9 mouse cellular contexts compared by ENCODE assay signal in genomic region chr9:111070546-111070961, GRCm38 (mm10). TPM values are rescaled to one million over a fixed set of nuclear protein-coding genes. Genes with fewer than 3 reads are reported as not detected.
A peak's percentile ranks its signal among the peaks of the same experiment; 100 is the strongest.
DNase-seq lines count a peak whose midpoint lies in the region; ATAC-seq and TF ChIP-seq lines count a peak whose summit lies in the region.
"Had no signal": no experiment of that assay in that cellular context is flagged by ENCODE, and none has a peak within 500 bp of the region (broad histone marks: within the 10 kb centered on the region; RNA-seq: fewer than 3 reads in every experiment).

No protein-coding gene starts in this region.

- no peak overlapping the region for H3K27ac ChIP-seq in heart, adult 2 months
- no peak overlapping the region for H3K27ac ChIP-seq in bone marrow macrophage, adult 2 months (ENCODE audit: insufficient read depth, low read depth, low read length)
- no peak overlapping the region for H3K27ac ChIP-seq in heart, embryonic 11.5 days (ENCODE audit: low read depth, low read length)
- no peak overlapping the region for H3K27ac ChIP-seq in limb, embryonic 11.5 days (replicated peaks; ENCODE audit: low read depth, low read length)
- H3K27ac ChIP-seq: limb, embryonic 15.5 days had no signal

- peak; percentile 57 for ATAC-seq in CD4-positive, CD25-positive, alpha-beta regulatory T cell, adult 4 months
- ATAC-seq in heart, embryonic 11.5 days (replicated peaks; ENCODE audit: insufficient number of reproducible peaks, low FRiP score, low TSS enrichment): peak; percentile 35; the same call in 1 of the 2 replicates
- peak; percentile 71 for ATAC-seq in limb, embryonic 11.5 days (ENCODE audit: insufficient number of reproducible peaks, low FRiP score, low TSS enrichment, low read depth)
- peak; percentile 77 for ATAC-seq in monocyte, adult 5-6 weeks (replicated peaks; ENCODE audit: insufficient number of reproducible peaks, low FRiP score, low TSS enrichment, poor library complexity, severe bottlenecking)

- intact Hi-C loops in heart, adult 2 months (cut with DNase I): loop anchor here (10.0 kb wide), 1 partner anchor 286 kb away; no protein-coding TSS in a partner anchor

- WGBS in heart, adult 2 months: 30% methylated on average over 4 of the region's 4 CpGs
- 27% methylated on average over 4 of the region's 4 CpGs for WGBS in heart, embryonic 11.5 days (ENCODE audit: insufficient replicate concordance)
- WGBS in limb, embryonic 11.5 days: 23% methylated on average over 4 of the region's 4 CpGs

- no peaks in the 10 kb centered on the region for H3K79me2 ChIP-seq in heart, adult 2 months (replicated peaks; ENCODE audit: control insufficient read depth, insufficient read depth, low read length)

- no peak overlapping the region for H3K4me3 ChIP-seq in heart, adult 2 months
- H3K4me3 ChIP-seq in bone marrow macrophage, adult 2 months (ENCODE audit: insufficient read depth, low read length): 0 out of 2 replicates have a peak overlapping the region, but pooled peaks have one; percentile 15
- H3K4me3 ChIP-seq in heart, embryonic 11.5 days (ENCODE audit: low read depth, low read length): no peak overlapping the region
- H3K4me3 ChIP-seq in limb, embryonic 11.5 days (ENCODE audit: low read depth, low read length): no peak overlapping the region
- H3K4me3 ChIP-seq: limb, embryonic 15.5 days had no signal

- H3K27me3 ChIP-seq in heart, adult 2 months (ENCODE audit: control insufficient read depth, insufficient read depth, low read length): no peaks in the 10 kb centered on the region
- H3K27me3 ChIP-seq in heart, embryonic 11.5 days (ENCODE audit: control insufficient read depth, insufficient read depth, low read length): no peaks in the 10 kb centered on the region
- no peaks in the 10 kb centered on the region for H3K27me3 ChIP-seq in limb, embryonic 11.5 days (ENCODE audit: control insufficient read depth, insufficient read depth, low read length)
- H3K27me3 ChIP-seq: limb, embryonic 15.5 days had no signal

- TF ChIP-seq CTCF in heart, adult 2 months (IDR thresholded peaks at IDR 0.05): peak; percentile 95
- peak; percentile 97 for TF ChIP-seq CTCF in bone marrow macrophage, adult 2 months (IDR thresholded peaks at IDR 0.05; ENCODE audit: low read depth, low read length)

- H3K9ac ChIP-seq in heart, adult 2 months (ENCODE audit: low read depth, low read length): no peak overlapping the region
- H3K9ac ChIP-seq in heart, embryonic 11.5 days (ENCODE audit: low read depth, low read length): no peak overlapping the region
- H3K9ac ChIP-seq in limb, embryonic 11.5 days (ENCODE audit: low read length): no peak overlapping the region
- H3K9ac ChIP-seq: limb, embryonic 15.5 days had no signal

- peaks cover 6% of the 10 kb centered on the region for H3K9me3 ChIP-seq in heart, embryonic 11.5 days (replicated peaks; ENCODE audit: control insufficient read depth, low read length)
- H3K9me3 ChIP-seq in limb, embryonic 11.5 days (ENCODE audit: control insufficient read depth, low read length): no peaks in the 10 kb centered on the region
- H3K9me3 ChIP-seq: limb, embryonic 15.5 days had no signal

- peak; percentile 55 to 78 for DNase-seq in heart, adult 2 months
- DNase-seq in heart, adult 8-10 months (ENCODE audit: low spot score): no peak
- peak; percentile 85 for DNase-seq in limb, embryonic 11.5 days (ENCODE audit: low spot score)
- DNase-seq in yolk sac, embryonic 10.5 days (ENCODE audit: low spot score): no peak

- no peaks in the 10 kb centered on the region for H3K36me3 ChIP-seq in heart, adult 2 months (ENCODE audit: control insufficient read depth, insufficient read depth, low read length)
- no peaks in the 10 kb centered on the region for H3K36me3 ChIP-seq in heart, embryonic 11.5 days (ENCODE audit: control insufficient read depth, insufficient read depth, low read length)
- H3K36me3 ChIP-seq in limb, embryonic 11.5 days (ENCODE audit: control insufficient read depth, insufficient read depth, low read length): no peaks in the 10 kb centered on the region
- H3K36me3 ChIP-seq: limb, embryonic 15.5 days had no signal

- H3K4me1 ChIP-seq in heart, adult 2 months (ENCODE audit: control insufficient read depth, insufficient read depth, low read length): peaks cover 6% of the 10 kb centered on the region
- peaks cover 12% of the 10 kb centered on the region for H3K4me1 ChIP-seq in bone marrow macrophage, adult 2 months (ENCODE audit: control insufficient read depth, insufficient read depth, low read length)
- H3K4me1 ChIP-seq in heart, embryonic 11.5 days (ENCODE audit: control insufficient read depth, insufficient read depth, low read length): no peaks in the 10 kb centered on the region
- no peaks in the 10 kb centered on the region for H3K4me1 ChIP-seq in limb, embryonic 11.5 days (ENCODE audit: control insufficient read depth, insufficient read depth, low read length)

- no peak overlapping the region for H3K4me2 ChIP-seq in heart, embryonic 11.5 days
- H3K4me2 ChIP-seq in limb, embryonic 11.5 days (ENCODE audit: low read depth, severe bottlenecking): no peak overlapping the region
- H3K4me2 ChIP-seq: limb, embryonic 15.5 days had no signal

- TF ChIP-seq POLR2A in heart, adult 2 months (IDR thresholded peaks at IDR 0.05; ENCODE audit: insufficient read depth, low read depth, low read length): no peak
- no peak for TF ChIP-seq POLR2A in bone marrow macrophage, adult 2 months (IDR thresholded peaks at IDR 0.05; ENCODE audit: borderline replicate concordance, low read depth, low read length)

- no peak for TF ChIP-seq EP300 in heart, adult 2 months (IDR thresholded peaks at IDR 0.05; ENCODE audit: insufficient read depth, low read depth, low read length)

RNA-seq across cellular contexts. Expression of gene Ccrl2, which starts 13.2 kb away (rescaled TPM):
- 10 to 100 TPM in 1 of 2 experiments, 1 to 10 TPM in 1; 7.5 to 16.3 TPM for total RNA-seq in heart, adult 2 months (2021)
- 16.0 and 20.1 TPM in 2 replicates for polyA plus RNA-seq in heart, adult 2 months (2012; rRNA removed)
- 10 to 100 TPM in 3 of 4 experiments, 1 to 10 TPM in 1; 8.5 to 13.7 (median 10.8) TPM for total RNA-seq in heart, adult 8-10 months (2022)
- polyA plus RNA-seq in CD4-positive, CD25-positive, alpha-beta regulatory T cell, adult 4 months (2017; shearing (Covaris generic)): 10 to 100 TPM; 25.6 to 26.3 TPM
- polyA plus RNA-seq in bone marrow macrophage, adult 2 months (2012; ENCODE audit: insufficient read depth, insufficient read length, missing spikeins): 5.8 and 7.2 TPM in 2 replicates
- 5.6 and 5.7 TPM in 2 replicates for polyA plus RNA-seq in heart, embryonic 11.5 days (2014; fragmentation: Nextera tagmentation; extraction: Ambion mirVana)
- 0.55 and 0.58 TPM in 2 replicates for polyA plus RNA-seq in limb, embryonic 11.5 days (2014; fragmentation: Nextera tagmentation; extraction: Ambion mirVana)
- 45.5 to 87.2 TPM (median 46.4 TPM) in 3 replicates for total RNA-seq in monocyte, adult 5-6 weeks (2017)

RNA-seq across cellular contexts. Expression of gene Lrrfip2, which starts 46.8 kb away (rescaled TPM):
- 10 to 100 TPM; 83.6 to 84.1 TPM for total RNA-seq in heart, adult 2 months (2021)
- 33.5 and 61.2 TPM in 2 replicates for polyA plus RNA-seq in heart, adult 2 months (2012; rRNA removed)
- 100 to 1,000 TPM in 2 of 4 experiments, 10 to 100 TPM in 2; 89.3 to 102 (median 96.2) TPM for total RNA-seq in heart, adult 8-10 months (2022)
- polyA plus RNA-seq in CD4-positive, CD25-positive, alpha-beta regulatory T cell, adult 4 months (2017; shearing (Covaris generic)): 1 to 10 TPM; 8.2 to 9.6 TPM
- 67.7 and 71.5 TPM in 2 replicates for polyA plus RNA-seq in bone marrow macrophage, adult 2 months (2012; ENCODE audit: insufficient read depth, insufficient read length, missing spikeins)
- 51.9 and 55.6 TPM in 2 replicates for polyA plus RNA-seq in heart, embryonic 11.5 days (2014; fragmentation: Nextera tagmentation; extraction: Ambion mirVana)
- 43.9 and 45.5 TPM in 2 replicates for polyA plus RNA-seq in limb, embryonic 11.5 days (2014; fragmentation: Nextera tagmentation; extraction: Ambion mirVana)
- total RNA-seq in monocyte, adult 5-6 weeks (2017): 154 to 232 TPM (median 168 TPM) in 3 replicates

RNA-seq across cellular contexts. Expression of gene Ltf, which starts 51.5 kb away (rescaled TPM):
- not detected for total RNA-seq in heart, adult 2 months (2021)
- 0.32 and 20.1 TPM in 2 replicates for polyA plus RNA-seq in heart, adult 2 months (2012; rRNA removed)
- total RNA-seq in heart, adult 8-10 months (2022): 1 to 10 TPM in 1 of 4 experiments, not detected in 3; 6.7 TPM
- polyA plus RNA-seq in CD4-positive, CD25-positive, alpha-beta regulatory T cell, adult 4 months (2017; shearing (Covaris generic)): under 1 TPM in 1 of 2 experiments, not detected in 1; 0.76 TPM
- polyA plus RNA-seq in bone marrow macrophage, adult 2 months (2012; ENCODE audit: insufficient read depth, insufficient read length, missing spikeins): 2.7 and 3.6 TPM in 2 replicates
- polyA plus RNA-seq in heart, embryonic 11.5 days (2014; fragmentation: Nextera tagmentation; extraction: Ambion mirVana): 0.68 and 0.72 TPM in 2 replicates
- 0.14 and 0.16 TPM in 2 replicates for polyA plus RNA-seq in limb, embryonic 11.5 days (2014; fragmentation: Nextera tagmentation; extraction: Ambion mirVana)
- total RNA-seq in monocyte, adult 5-6 weeks (2017): 0.39 to 1.6 TPM in 2 of 3 replicates, not detected in the other

Comparison
In these comparisons a context has a peak if more than half of its experiments do, and no peak if none do; other contexts are left out.
1. DNase-seq: peak in heart, adult 2 months (2 of 2) and limb, embryonic 11.5 days (single experiment); none in heart, adult 8-10 months (single experiment) and yolk sac, embryonic 10.5 days (single experiment).
2. Peak in every context shown above with its lines, with median percentiles within 50 percentile points of each other: ATAC-seq.